Mouse (Mus musculus) T-helper 1 cell (primary cell): Measurements from ENCODE around the gene Scrg1.
"Not testable (repeated sequence)": the region's sequence is repeated elsewhere in the genome, so short reads cannot be mapped to it uniquely, and the experiment has no call there.

ENCODE experiments used
- in situ Hi-C: fragments of 300-600 bp; cut with MboI, MseI; formaldehyde crosslinking; loops from one replicate; pipeline ENCODE4 v1.15.1; 2025; ENCODE audit warnings: high pct_unique_total_duplicates

Gene Scrg1

DNA sequence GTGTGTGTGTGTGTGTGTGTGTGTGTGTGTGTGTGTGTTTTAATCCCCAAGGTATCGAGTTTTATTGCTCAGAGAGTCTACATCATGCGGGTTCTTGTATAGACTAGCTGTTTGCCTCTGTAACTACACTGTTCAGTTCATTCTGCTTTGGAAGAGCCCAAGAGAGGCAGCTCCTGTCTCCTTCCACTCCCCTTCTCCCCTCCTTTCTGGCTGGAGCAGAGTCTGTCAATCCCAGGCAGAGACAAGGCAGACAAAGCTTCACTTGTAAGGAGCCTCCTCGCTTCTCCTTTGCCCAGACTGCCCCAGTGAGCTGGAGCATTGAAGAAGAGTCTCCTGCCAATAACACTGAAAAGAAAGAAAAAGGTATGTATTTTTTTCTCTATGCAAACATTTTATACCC lies at the start of gene Scrg1:
Gene Scrg1 (plus strand): TSS at position 159 of the 400 bp plus-strand sequence.
- in situ Hi-C loops, result no loop called here

DNA sequence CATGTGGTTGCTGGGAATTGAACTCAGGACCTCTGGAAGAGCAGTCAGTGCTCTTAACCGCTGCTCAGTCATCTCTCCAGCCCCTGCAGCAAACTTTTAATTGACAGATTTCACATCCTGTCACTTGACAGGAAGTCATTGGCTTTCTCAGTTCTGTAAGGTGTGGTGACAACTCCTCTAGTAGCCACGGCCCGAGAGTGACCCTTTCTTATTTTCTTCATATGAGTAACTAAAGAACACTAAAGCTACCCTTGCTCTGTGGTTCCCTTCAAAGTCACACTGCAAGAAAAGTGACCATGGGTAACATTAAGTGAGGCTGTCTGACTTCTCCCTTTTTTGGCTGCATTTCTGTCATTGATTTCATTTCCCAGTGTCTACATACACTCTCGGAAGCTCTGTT lies 49.4 kb upstream of the Scrg1 start:
- in situ Hi-C loops, result no loop called here

DNA sequence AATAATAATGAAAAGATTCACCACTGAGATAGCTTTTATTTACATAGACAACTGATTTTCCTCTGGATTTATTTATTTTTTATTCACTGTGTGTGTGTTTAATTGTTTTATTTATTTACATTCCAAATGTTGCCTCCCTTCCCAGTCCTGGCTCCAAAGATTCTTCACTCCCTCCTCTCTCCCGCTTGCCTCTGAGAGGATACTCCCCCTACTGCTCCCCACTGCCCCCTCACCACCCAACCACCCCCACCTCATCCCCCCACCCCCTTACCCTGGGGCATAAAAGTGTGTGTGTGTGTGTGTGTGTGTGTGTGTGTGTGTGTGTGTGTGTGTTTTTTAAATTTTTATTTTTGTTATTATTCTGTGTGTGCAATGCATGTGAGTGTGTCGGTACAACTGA lies 46.4 kb upstream of the Scrg1 start:
- in situ Hi-C loops, result no loop called here

DNA sequence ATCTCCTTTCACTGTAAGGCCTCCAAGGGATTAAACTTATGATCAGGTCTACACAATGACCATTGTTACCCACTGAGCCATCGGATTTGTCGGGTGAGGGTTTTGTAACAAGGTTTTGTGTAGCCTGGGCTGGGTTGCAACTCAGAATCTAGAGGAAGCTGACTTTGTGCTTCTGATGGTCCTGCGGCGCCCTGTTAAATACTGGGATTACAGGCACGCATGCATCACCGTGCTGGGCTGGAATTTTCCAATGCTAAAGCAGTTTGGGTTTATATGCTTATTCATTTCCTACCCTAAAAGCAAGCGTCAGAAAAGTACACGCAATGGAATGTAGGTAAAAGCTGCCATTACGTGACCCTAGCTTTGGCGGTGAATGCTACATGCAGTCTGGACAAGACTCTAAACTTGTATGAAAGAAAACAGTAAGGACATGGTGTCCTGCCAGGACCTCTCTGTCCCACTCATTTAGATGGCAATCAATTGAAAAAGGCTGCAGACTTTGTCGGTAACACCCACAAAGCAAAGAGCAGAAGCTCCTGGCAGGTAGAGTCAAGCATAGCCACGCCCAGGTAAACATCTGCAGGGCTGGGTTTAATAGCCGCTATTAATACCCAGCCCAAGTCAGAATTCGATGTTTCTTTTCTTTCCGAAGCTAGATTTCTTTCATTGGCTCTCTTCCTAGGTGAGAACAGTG lies 45.8 kb upstream of the Scrg1 start:
- in situ Hi-C loops, result no loop called here

DNA sequence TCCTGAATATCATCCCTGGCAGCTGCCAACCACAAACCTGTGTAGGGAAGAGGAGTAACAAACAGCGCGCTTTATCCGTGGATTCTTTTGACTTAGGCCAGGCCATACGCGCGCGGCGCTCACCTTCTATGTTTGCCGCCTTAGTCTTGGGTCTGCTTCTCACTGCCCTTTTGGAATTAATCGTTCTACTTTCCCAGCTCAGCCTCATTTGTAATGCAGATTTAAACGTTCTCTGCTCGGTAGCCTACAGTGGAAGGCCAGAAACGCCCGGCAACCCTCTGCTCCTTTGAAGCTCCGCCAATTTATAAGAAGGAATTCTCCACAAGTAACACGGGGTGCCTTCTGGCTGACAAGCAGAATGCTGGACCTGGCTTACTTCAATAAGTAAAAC lies 45.3 kb upstream of the Scrg1 start:
- in situ Hi-C loops, result no loop called here

DNA sequence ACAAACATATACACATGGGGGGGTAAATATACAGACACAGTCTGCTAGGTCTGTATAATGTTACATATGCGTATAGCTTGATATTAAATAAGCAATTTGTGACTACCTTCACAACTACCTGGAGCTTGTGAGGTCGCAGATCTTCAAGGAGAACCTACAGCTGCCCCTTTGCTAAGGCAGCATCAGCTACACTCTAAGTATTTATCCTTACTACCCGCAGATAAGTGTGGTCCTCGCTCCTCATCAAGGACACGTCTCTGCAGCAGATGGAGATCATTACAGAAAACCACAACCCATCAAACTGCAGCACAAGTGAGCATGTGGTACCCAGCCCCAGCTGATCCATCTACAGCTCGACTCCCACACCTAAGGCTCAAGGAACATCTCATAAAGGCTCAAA lies 44.4 kb upstream of the Scrg1 start:
- in situ Hi-C loops, result no loop called here

DNA sequence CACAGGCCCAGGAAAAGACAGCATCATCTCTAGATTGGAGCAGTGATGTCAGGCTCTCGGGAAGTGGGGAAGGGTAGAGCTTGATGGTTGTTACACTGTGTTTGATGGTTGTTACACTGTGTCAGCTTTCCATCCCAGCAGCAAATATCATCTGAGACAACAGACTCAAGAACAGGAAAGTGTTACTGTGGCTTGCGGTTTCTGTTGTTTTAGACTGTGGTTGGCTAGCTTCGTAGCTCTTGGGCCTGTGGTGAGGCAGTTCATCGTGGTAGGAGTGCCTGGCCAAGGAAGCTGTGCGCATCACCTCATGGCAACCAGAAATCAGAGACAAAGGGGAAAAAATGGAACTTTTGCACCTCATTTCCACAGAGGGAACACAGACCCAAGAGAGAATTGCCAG lies 38.9 kb upstream of the Scrg1 start:
- in situ Hi-C loops, result no loop called here

DNA sequence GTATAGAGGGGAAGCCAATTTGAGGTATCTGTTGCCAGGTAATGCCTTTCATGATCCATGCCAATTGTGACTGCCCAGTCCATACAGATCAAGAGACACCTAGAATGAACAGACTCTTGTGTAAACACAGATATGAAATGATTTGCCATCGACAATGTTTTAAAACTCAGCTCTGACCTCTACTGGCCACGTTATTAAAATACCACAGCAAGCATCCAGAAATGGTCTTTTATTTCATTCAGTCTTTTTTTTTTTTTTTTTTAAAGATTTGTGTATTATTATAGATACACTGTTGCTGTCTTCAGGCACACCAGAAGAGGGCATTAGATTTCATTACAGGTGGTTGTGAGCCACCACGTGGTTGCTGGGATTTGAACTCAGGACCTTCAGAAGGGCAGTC lies 29.6 kb upstream of the Scrg1 start:
- in situ Hi-C loops, result loop anchor here (5.0 kb wide), 1 partner anchor 106 kb away; no protein-coding TSS in a partner anchor

DNA sequence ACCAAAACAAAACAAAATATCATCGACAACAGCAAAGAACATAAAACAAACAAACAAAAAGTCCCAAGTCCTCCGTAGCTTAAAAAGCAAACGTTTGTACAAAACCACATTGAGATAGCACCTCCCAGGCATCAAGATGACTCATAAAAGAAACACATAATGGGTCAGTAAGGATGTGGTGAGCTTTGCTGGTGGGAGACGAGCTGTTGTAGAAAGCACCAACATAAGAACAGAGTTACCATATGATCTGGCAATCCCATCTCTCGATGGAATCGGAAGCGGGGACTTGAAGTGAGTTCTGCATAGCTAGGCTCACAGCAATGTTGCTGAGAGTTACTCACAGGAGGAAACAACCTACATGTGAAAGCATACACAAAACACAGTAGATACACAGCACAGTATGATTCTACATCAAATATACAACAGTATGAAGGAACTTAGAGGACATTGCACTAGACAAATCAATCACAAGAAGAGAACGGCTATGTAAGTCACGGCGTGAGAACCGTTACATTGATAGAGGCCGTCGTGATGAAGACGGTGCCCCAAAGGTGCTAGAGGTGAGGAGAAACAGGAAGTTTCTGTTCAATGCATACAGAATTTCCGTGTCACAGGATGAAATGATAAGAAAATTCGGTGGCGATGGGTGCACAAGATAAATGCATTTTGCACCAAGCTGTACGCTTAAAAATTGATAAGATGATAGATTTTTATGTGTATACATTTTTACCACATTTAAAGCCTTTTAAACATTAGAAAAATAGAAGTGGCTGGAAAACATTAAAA lies 27.9 kb upstream of the Scrg1 start:
- in situ Hi-C loops, result loop anchor here (5.0 kb wide), 1 partner anchor 105 kb away; no protein-coding TSS in a partner anchor

DNA sequence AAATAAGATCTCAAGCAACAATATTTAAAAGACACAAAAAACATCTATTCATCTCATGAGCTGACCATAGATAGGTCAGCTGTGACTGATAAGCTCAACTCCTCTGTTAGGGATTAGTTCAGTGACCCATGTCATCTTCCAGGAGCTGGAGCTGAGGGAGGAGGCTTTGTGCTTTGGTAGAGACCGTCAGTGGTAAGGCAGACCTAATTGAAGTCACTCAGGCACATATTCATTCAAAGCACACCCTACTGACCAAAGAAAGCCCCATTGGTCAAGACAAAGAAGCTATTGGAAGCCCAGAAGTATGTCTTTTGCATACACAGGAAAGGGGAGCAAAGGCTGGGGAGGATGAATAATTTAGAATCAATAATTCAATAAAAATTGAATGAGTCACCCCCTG lies 27.2 kb upstream of the Scrg1 start:
- in situ Hi-C loops, result loop anchor here (5.0 kb wide), 1 partner anchor 104 kb away; no protein-coding TSS in a partner anchor

DNA sequence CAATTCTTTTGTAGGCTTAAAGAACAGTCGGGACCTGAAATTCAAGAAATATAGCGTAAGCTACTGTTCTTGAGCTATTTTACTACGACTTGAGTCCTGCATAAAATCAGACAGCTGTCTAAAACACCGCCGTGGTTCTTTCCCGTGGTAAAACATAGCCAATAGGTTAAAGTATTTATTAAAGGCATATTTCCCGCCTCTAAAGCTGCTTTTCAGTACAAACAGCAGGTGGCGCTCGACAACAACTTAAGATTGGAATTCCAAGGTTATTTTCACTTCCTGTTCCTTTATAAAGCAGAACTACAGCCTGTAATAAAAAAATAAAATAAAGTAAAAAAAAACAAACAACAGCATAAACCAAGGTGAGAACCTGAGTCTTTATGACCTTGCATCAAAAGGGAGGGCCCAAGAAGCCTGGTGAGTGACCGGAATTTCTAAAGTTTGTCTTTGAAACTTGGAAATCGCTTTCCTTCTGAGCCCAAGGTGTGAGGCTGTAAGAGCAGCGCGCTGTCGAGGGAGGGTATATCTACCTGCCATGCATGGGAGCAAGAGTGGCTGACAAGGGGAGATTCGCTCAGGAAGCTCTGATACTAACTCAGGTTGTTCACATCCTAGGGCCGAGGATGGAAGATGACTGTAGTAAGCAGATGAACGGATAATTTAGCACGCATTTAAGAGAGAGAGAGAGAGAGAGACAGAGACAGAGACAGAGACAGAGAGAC lies 26.4 kb upstream of the Scrg1 start:
- in situ Hi-C loops, result loop anchor here (5.0 kb wide), 1 partner anchor 103 kb away; no protein-coding TSS in a partner anchor

DNA sequence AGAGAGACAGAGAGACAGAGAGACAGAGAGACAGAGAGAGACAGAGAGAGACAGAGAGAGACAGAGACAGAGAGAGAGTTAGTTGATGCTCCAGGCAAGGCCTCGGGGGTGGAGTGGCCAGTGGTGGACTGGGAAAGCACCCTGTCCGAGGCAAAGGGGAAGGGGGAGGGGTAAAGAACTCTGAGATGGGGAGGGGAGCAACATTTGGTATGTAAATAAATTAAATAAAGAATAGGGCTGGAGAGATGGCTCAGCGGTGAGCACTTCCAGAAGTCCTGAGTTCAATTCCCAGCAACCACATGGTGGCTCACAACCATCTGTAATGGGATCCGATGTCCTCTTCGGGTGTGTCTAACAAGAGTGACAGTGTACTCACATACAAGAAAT lies 25.8 kb upstream of the Scrg1 start:
- in situ Hi-C loops, result loop anchor here (5.0 kb wide), 2 partner anchors 42 to 102 kb away; no protein-coding TSS in a partner anchor

DNA sequence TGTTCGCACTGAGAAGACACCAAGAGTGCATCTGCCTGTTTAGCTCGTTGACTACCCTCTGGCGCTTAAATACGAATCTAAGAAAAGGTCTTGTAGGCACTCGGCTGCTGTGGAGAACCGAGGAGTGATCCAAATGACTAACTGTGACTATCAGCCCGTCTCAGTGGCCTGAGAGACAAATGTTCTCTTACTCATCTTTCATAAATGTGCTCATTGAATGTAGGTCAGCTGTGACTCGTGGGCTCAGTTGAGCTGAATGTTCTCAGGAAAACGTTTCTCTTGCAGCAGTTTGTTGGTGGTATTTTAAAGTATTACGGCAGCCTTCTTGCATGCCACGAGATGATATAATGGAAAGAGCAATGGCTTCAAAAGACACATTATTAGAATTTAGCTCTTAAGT lies 24.8 kb upstream of the Scrg1 start:
- in situ Hi-C loops, result loop anchor here (5.0 kb wide), 1 partner anchor 41 kb away; no protein-coding TSS in a partner anchor

DNA sequence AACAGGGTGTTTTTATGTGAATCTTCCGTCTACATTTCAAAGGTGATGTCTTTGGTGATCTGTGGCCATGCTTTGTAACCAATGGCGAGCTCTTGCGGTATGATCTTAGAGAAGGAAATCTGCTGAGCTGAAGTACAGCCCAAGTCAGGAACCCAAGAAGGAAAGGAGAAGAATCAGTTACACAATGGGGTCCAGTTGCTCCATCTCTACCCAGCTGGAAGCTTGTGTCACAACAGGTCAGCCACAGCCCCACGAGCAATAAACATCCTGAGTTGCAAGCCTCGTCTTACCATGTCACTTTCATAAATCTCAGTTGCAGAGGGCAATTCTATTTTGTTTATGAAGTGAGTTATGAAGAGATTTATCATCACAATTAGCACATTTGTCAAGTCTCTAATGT lies 22.9 kb upstream of the Scrg1 start:
- in situ Hi-C loops, result loop anchor here (5.0 kb wide), 1 partner anchor 39 kb away; no protein-coding TSS in a partner anchor

DNA sequence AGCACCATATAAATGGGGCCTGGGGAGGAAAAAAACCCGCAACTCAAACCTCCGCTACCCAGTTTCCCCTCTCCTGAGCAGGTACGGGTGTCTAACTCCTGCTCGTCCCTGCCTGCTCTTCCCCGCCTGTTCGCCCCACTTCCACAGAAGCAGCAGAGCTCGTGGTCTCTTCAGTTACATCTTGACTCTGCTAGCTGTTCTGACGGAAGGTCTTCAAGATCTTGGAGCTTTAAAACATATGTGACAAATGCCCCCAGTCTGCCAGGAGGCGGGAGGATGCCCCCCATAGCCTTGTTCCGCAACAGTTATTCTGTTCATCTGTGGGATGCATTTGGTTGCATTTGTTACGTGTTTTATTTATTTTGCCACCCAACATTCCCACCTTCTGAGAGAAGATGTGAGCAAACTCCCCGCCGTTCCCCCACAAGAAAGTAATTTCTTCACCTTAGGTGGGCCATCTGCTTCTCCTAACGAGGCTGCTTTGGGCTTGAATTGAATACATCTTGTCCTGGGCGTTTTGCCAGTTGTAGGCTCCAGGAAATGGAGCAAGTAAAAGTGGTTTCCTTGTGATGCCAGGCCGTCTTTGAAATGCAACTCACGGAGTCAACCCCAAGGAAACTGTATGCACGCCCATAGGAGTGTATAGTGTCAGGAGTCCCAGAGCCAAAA lies 19.8 kb upstream of the Scrg1 start:
- in situ Hi-C loops, result loop anchor here (5.0 kb wide), 1 partner anchor 366 kb away; no protein-coding TSS in a partner anchor

DNA sequence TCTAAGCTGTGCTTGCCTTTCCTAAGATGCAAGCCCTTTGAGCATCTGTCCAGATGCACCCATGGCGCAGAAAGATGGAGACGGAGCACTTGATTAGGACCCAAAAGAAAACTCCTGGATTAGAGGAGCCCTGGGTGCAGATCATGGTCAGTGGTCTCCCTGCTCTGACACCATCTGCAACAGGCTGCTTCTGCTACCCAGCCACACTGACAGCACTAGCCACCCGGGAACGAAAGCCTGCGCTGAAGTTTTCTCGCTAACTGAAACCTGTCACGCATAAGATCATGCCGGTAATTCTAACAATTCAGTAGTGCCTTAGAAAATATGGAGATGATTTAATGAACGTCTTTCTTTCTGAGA lies 19.3 kb upstream of the Scrg1 start:
- in situ Hi-C loops, result loop anchor here (5.0 kb wide), 1 partner anchor 366 kb away; no protein-coding TSS in a partner anchor

DNA sequence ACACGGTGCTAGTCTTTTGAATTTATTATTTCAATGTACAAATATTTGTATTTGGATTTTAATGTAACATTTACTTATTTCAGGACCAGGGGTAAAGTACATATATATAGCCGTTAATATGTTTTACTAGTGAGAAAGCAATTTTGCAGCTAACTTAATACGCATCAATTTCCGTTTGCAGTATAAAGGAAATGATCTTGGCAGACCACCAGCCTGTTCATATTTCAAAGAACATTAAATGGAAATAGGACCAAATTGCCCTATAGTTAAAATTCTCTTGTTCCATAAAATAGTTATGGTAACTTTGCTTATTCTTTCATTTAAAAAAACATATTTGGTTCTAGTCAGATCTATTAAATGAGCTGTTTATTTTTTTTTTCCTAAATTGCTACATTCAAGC lies 14.6 kb upstream of the Scrg1 start:
- in situ Hi-C loops, result no loop called here

DNA sequence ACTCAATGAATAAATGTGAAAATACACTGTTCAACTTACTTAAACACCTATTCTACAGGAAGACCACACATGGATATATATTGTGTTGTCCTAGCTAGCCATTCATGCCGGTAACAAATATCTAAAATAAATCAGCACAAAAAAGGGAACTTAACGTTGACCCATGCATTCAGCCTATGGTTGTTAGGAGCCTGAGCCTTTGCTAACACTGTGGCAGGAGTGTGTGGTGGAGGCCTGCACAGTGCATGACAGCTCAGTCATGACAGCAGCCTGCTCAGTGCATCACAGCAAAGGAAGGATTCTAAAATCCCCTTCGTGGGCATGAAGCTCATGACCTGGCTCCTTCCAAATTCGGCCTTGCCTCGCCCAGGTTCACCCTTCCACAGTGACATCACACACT lies 14.2 kb upstream of the Scrg1 start:
- in situ Hi-C loops, result no loop called here

DNA sequence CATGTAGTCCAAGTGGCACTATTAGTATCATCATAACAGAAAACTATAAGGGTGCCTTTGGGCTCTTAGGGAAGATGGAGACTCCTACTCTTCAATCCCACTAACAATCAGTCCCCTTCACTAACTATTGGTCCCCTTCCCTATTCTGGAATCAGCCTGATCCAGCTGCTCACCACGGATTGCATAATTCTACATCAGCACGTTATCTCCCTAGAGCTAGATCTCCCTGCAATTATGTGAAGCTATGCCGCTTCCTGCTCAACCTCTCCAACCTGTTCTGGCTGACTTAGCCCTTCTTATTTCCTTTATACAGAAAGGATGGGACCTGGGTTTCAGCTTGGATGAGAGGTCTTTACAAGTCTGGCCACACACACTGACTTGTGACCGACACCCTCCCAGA lies 12.4 kb upstream of the Scrg1 start:
- in situ Hi-C loops, result no loop called here

DNA sequence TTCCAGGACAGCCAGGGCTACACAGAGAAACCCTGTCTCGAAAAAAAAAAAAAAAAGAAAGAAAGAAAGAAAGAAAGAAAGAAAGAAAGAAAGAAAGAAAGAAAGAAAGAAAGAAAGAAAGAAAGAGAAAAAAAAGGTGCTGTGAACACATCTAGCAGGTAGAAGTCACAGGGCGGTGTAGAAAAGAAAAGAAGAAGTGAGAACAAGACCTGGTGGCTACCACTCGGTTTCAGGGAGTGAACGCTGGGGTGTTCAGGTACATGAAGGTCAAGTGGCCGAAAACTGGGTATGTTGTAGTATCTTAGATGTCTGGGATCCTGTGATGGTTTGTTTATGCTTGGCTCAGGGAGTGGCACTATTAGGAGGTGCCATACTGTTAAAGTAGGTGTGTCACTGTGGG lies 9.8 kb upstream of the Scrg1 start:
- in situ Hi-C loops, result not testable (repeated sequence)

DNA sequence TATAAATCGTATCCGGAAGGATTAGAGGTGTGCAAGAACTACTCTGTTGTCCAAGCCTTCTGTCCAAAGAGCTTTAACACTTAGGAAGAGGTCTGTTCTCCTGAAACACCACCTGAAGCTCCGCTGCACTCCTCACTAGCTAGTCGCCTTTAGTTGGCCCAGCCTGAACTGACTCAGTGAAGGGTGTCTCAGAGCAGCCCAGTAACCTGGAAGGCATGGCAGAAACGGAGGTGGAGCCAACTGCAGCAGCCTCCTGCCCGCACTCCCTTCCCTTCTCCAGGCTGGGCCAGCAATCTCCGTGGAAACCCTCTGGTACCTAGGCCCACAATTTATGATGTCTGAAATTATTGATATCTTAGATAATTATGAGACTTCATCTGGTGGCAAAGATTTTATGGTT lies 5.0 kb upstream of the Scrg1 start:
- in situ Hi-C loops, result no loop called here

DNA sequence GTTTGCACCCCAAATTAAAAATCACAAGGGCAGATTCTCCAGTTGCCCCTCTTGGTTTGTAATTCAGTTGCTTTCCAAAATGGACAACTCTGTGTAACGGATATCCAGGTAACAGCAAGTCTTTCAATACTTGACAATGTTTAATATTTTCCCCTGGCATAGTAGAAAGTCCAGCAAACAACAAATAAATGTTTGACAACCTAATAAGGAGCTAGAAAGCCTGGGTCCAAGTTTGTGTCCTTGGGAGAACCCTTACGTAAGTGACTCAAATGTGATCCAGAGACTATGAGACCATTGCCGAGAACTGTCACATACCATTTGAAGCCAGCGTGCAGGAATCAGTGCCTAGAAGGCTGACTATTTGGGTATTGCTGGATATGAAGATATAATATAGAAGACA lies 3.8 kb upstream of the Scrg1 start:
- in situ Hi-C loops, result no loop called here
